Mouse (Mus musculus) adrenal gland, adult (tissue): Measurements from ENCODE around the gene Etv6.

Experiments
- DNase-seq, 2 experiments: peaks; one replicate each; pipeline ENCODE4 v3.0.0; 2022 to 2023; ENCODE audit warnings: low spot score in 1 of 2; ENCODE audit not compliant: inconsistent age in 2 of 2

Gene Etv6

DNA sequence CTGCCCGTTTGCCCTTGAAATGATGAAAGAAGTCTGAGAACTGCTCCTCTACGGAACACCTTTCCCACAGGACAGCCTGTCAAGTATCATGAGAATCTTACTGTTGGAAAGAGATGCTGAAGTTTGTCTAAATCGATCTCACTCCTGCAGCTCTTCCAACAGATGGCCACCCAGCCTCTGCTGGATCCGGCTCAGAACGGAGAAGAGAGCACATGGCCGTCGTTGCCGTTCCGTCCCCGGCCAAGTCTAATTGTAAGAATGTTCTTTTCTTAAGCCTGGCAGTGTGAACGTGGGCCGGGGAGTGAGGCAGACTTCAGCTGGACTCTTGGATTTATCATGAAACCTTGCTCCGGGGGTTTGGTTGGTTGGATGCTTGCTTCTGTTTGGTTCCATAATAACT is 281.9 kb downstream of the Etv6 start:
- DNase-seq, result no peak
